Mouse (Mus musculus) liver, adult 2 months (tissue): ENCODE results near the gene Itpr2. TPM values are rescaled to one million over a fixed set of nuclear protein-coding genes. Genes with fewer than 3 reads are reported as not detected.

Experiments
- DNase-seq: peaks from one replicate; pipeline ENCODE4 v3.0.0-alpha.2; 2011; ENCODE audit warnings: low read depth, low spot score; ENCODE audit errors: extremely low read depth
- H3K27ac ChIP-seq: fragments of 200-500 bp; replicated peaks from 2 replicates; pipeline ENCODE4 v1.5.1; 2012; ENCODE audit warnings: low read depth, mild to moderate bottlenecking, control low read depth, inconsistent platforms, low read length; ENCODE audit not compliant: insufficient read depth
- H3K27me3 ChIP-seq: fragments of 200-500 bp; 2 replicates; pipeline ENCODE4 v1.6.1; 2012; ENCODE audit warnings: mild to moderate bottlenecking, moderate library complexity, low read length, inconsistent platforms; ENCODE audit not compliant: control insufficient read depth, insufficient read depth
- H3K36me3 ChIP-seq: fragments of 200-500 bp; 2 replicates; pipeline ENCODE4 v1.6.1; 2012; ENCODE audit warnings: low read length, inconsistent platforms; ENCODE audit not compliant: control insufficient read depth, insufficient read depth
- H3K4me1 ChIP-seq: fragments of 200-500 bp; 2 replicates; pipeline ENCODE4 v1.6.1; 2011; ENCODE audit warnings: low read length; ENCODE audit not compliant: control insufficient read depth, insufficient read depth
- H3K4me3 ChIP-seq: fragments of 200-500 bp; 2 replicates; pipeline ENCODE4 v1.5.1; 2011; ENCODE audit warnings: low read depth, mild to moderate bottlenecking, control low read depth, low read length, moderate library complexity; ENCODE audit not compliant: insufficient read depth
- H3K79me2 ChIP-seq: fragments of 200-500 bp; 2 replicates; pipeline ENCODE4 v1.6.1; 2012; ENCODE audit warnings: inconsistent platforms, mild to moderate bottlenecking, low read length, moderate library complexity; ENCODE audit not compliant: control insufficient read depth, insufficient read depth
- H3K9ac ChIP-seq: fragments of 200-500 bp; 2 replicates; pipeline ENCODE4 v1.6.1; 2012; ENCODE audit warnings: low read depth, mild to moderate bottlenecking, control low read depth, inconsistent platforms, low read length
- CTCF ChIP-seq: fragments of 200-500 bp; IDR thresholded peaks from 2 replicates; pipeline ENCODE4 v1.5.1; 2011; ENCODE audit warnings: low read depth, low read length, control low read depth
- POLR2A ChIP-seq: fragments of 200-500 bp; IDR thresholded peaks from 2 replicates; pipeline ENCODE4 v1.6.1; 2011; ENCODE audit warnings: low read length, control low read depth; ENCODE audit not compliant: insufficient read depth; ENCODE audit errors: extremely low read depth
- WGBS: fragments of 180-500 bp; shearing (Covaris S2); methylation state at CpG from one replicate; pipeline ENCODE4 v1.1.7; 2018; 5-methylcytosine and 5-hydroxymethylcytosine counted together
- polyA plus RNA-seq: library from polyadenylated mRNA; depleted of rRNA; stranded (reverse); fragments of >200 nt; gene quantifications from 2 replicates; pipeline ENCODE4 v1.2.3, GENCODE M21; 2012
- total RNA-seq: library from RNA; depleted of rRNA; stranded (reverse); fragments of >200 nt; gene quantifications from 2 replicates; pipeline ENCODE4 v1.2.3, GENCODE M21; 2014

Gene Itpr2
- total and polyA plus RNA-seq, 2 experiments = 9.5 to 22.9 TPM

DNA sequence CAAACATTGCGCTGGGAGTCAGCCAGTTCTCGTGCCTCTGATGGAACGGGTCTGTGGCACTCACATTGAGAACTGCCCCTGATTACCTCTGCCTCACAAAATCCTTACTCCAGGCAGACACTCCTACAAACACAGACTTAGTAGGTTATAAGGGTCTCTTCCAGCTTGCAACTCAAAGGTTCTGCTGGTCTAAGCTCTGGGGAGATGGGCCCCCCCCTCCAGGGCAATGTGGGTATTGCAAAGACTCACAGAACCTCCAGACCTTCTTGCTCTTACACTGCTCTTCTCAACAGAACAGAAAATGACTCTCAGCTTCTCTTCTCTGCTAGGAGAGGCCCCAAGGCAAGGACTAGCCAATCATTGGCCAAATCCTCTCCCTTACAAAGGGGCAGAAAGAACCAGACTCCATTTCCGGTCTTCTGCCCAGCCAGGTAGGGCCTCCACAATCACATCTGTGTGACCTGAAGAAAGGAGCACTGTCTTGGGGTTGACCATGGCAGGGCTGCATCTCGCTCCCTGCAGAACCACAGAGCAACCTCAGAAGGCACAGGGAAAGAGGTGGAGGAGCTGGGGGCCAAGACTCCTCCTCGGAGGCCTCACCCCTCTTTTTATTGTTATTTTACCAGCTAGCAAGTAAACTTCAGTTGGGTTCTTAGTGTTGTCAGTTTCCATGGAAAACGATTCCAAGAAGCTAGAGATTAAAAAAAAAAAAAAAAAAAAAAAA, 244.9 kb downstream of the Itpr2 start:
- DNase-seq = no peak
- no peaks in the 10 kb centered on the region for H3K36me3 ChIP-seq
- H3K4me1 ChIP-seq = peaks cover 8% of the 10 kb centered on the region
- TF ChIP-seq POLR2A = no peak
- TF ChIP-seq CTCF = no peak
- H3K27ac ChIP-seq = no peak overlapping the region
- H3K79me2 ChIP-seq = no peaks in the 10 kb centered on the region
- no peaks in the 10 kb centered on the region for H3K27me3 ChIP-seq
- no peak overlapping the region for H3K9ac ChIP-seq
- WGBS = 96% methylated on average over 7 of the region's 7 CpGs
- no peak overlapping the region for H3K4me3 ChIP-seq

DNA sequence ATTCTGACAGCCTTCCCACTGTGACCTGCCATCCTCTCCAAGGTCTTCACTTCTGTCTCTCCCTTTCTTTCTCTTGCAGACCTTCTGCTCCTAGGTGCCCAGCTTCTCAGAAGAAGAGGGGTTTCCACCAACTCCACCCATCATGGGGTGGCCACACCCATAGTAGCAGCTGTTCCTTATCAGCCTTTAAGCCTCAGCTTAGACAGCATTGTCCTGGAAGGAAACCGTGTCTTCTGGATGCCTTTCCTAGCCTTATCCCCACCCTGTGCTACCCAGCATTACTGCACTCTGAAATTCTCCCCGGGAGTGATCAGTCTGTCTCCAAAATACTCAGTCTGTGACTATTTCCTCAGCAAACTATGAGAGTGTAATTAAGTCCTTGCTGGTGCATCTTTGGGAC, 245.6 kb downstream of the Itpr2 start:
- no peak overlapping the region for H3K27ac ChIP-seq
- no peaks in the 10 kb centered on the region for H3K79me2 ChIP-seq
- no peak overlapping the region for H3K9ac ChIP-seq
- no peak overlapping the region for H3K4me3 ChIP-seq
- no peaks in the 10 kb centered on the region for H3K27me3 ChIP-seq
- TF ChIP-seq CTCF (no peak), POLR2A (no peak)
- H3K36me3 ChIP-seq = no peaks in the 10 kb centered on the region
- WGBS = 67% methylated on average over 2 of the region's 2 CpGs
- peaks cover 7% of the 10 kb centered on the region for H3K4me1 ChIP-seq
- no peak for DNase-seq

DNA sequence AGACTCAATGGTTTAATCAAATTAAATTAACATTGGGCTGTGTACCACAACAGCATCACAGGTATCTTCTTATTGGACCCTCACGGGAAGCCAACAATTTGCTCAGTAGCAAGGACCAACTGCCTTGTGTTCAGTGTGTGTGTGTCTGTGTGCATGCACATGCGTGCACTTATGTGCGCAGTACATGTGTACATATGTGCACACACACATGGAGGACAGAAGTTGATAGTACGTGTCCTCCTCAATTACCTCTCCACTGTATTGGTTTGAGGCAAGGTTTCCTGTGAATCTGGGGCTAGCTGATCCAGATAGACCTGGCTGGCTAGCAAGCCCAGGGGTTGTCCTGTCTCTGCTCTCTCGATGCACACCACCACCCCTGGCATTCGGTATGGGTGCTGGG, 246.4 kb downstream of the Itpr2 start:
- H3K4me1 ChIP-seq = peaks cover 2% of the 10 kb centered on the region
- no peak overlapping the region for H3K4me3 ChIP-seq
- no peak overlapping the region for H3K27ac ChIP-seq
- H3K79me2 ChIP-seq = no peaks in the 10 kb centered on the region
- H3K9ac ChIP-seq = no peak overlapping the region
- no peak for DNase-seq
- no peaks in the 10 kb centered on the region for H3K27me3 ChIP-seq
- no peaks in the 10 kb centered on the region for H3K36me3 ChIP-seq
- 98% methylated on average over 6 of the region's 6 CpGs for WGBS
- no peak for TF ChIP-seq CTCF
- TF ChIP-seq POLR2A = no peak

DNA sequence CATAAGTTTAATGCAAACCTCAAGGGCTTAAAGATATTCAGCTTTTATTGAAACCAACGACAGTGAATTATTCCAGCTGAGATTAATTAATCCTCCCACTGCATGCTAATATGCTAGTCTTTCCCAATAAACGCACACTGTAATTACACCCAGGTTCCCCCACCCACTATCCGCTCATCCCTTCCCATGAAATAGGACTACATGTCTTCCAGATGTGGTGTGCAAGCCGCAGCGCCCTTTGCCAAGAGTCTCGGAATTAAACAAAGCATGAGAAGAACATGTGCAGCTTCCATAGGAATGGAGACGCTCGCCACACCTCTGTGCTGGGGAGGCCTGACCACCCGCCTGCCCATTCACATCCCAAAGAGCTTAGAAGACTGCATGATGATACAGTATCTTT, 247.1 kb downstream of the Itpr2 start:
- no peak for DNase-seq
- no peaks in the 10 kb centered on the region for H3K27me3 ChIP-seq
- no peaks in the 10 kb centered on the region for H3K36me3 ChIP-seq
- no peak overlapping the region for H3K9ac ChIP-seq
- H3K4me3 ChIP-seq = no peak overlapping the region
- no peak for TF ChIP-seq POLR2A
- no peak overlapping the region for H3K27ac ChIP-seq
- H3K79me2 ChIP-seq = no peaks in the 10 kb centered on the region
- 96% methylated on average over 9 of the region's 9 CpGs for WGBS
- H3K4me1 ChIP-seq = no peaks in the 10 kb centered on the region

DNA sequence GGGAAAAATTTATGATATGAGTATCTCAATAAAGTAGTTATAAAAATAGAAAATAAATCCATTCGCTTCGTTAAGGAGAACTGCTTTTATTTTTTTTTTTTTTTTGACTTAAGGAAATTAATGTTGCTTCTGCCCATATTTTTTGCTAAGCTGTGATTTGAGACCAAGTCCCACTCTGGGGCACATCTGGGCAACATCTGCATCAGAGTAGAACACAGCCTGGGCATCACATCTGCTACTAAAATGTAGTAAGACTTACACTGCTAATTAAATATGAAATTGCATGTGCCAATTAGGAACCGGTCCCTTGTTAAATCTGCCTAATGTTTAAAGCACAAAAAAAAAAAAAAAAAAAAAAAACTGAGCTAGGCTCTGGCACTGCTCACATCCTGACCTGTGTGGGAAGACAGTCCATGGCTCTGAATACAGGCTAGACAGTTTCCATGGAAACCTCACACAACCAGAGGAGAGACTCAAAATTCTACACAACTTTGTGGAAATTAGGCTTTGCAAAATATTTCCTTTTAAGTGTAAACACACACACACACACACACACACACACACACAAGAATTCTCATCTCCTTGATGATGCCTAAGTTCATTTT, 247.7 kb downstream of the Itpr2 start:
- WGBS = 90% methylated on average over 3 of the region's 3 CpGs
- no peak for DNase-seq
- no peaks in the 10 kb centered on the region for H3K27me3 ChIP-seq
- H3K9ac ChIP-seq = no peak overlapping the region
- no peaks in the 10 kb centered on the region for H3K79me2 ChIP-seq
- H3K4me3 ChIP-seq = no peak overlapping the region
- H3K27ac ChIP-seq = no peak overlapping the region
- no peak for TF ChIP-seq CTCF
- TF ChIP-seq POLR2A = no peak
- no peaks in the 10 kb centered on the region for H3K4me1 ChIP-seq
- no peaks in the 10 kb centered on the region for H3K36me3 ChIP-seq

DNA sequence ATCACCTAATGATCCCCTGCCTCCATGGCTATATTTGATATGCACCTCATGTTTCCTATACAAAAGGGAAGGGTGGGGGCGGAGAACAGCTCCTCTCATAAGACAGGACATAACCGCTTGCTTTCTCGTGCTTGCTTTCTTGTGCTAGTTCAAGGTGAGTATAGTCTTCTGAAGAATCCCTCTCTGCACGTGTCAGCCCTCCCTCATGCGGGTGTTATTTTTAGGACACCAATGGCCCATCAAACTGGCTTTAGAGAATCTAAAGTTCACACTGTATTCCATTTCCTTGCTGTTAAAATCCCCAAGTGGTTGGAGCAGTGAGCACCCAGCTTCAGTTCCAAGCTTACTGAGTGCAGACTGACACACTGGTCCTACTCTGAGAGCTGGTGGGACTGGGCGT, 252.9 kb downstream of the Itpr2 start:
- no peak for TF ChIP-seq POLR2A
- TF ChIP-seq CTCF = no peak
- Histone ChIP-seq H3K9ac (no peak overlapping the region), H3K36me3 (peaks cover 2% of the 10 kb centered on the region; the same call in 1 of the 2 replicates), H3K79me2 (no peaks in the 10 kb centered on the region), H3K4me1 (no peaks in the 10 kb centered on the region), H3K4me3 (no peak overlapping the region), H3K27ac (no peak overlapping the region), H3K27me3 (no peaks in the 10 kb centered on the region)
- 96% methylated on average over 6 of the region's 6 CpGs for WGBS
- DNase-seq = no peak
